Mouse (Mus musculus) embryonic facial prominence, embryonic 12.5 days (tissue): ENCODE measurements at regions not wholly inside any gene's neighbourhood (a gene's known extent, or its start where the extent isn't known, plus 50 kb on each side); places are given as distances from the start of the nearest gene placed in this dataset.

Experiments used
- ATAC-seq: fragments of 200-750 bp; cut with Nextera tagmentation; 2 replicates; pipeline ENCODE4 v1.8.0; 2017; ENCODE audit not compliant: insufficient number of reproducible peaks, insufficient read depth, low FRiP score, low TSS enrichment
- H3K27ac ChIP-seq: fragments of 300-500 bp; sonication (generic); 2 replicates; pipeline ENCODE4 v1.5.1; 2016; ENCODE audit warnings: mild to moderate bottlenecking
- H3K27me3 ChIP-seq: fragments of 300-500 bp; sonication (generic); 2 replicates; pipeline ENCODE4 v1.6.1; 2016; ENCODE audit warnings: mild to moderate bottlenecking, moderate library complexity
- H3K36me3 ChIP-seq: fragments of 300-500 bp; sonication (generic); 2 replicates; pipeline ENCODE4 v1.6.1; 2016; ENCODE audit warnings: mild to moderate bottlenecking
- H3K4me1 ChIP-seq: fragments of 300-500 bp; sonication (generic); 2 replicates; pipeline ENCODE4 v1.6.1; 2016
- H3K4me2 ChIP-seq: fragments of 300-500 bp; sonication (generic); replicated peaks from 2 replicates; pipeline ENCODE4 v1.6.1; 2016; ENCODE audit warnings: mild to moderate bottlenecking, moderate library complexity
- H3K4me3 ChIP-seq: fragments of 300-500 bp; sonication (generic); 2 replicates; pipeline ENCODE4 v1.5.1; 2016; ENCODE audit warnings: mild to moderate bottlenecking
- H3K9ac ChIP-seq: fragments of 300-500 bp; sonication (generic); 2 replicates; pipeline ENCODE4 v1.6.1; 2016; ENCODE audit warnings: mild to moderate bottlenecking, moderate library complexity
- H3K9me3 ChIP-seq: fragments of 300-500 bp; sonication (generic); 2 replicates; pipeline ENCODE4 v1.6.1; 2016; ENCODE audit warnings: mild to moderate bottlenecking, moderate library complexity
- WGBS: fragments of 180-500 bp; shearing (Covaris S2); methylation state at CpG from one replicate; pipeline ENCODE4 v1.1.7; 2016; 5-methylcytosine and 5-hydroxymethylcytosine counted together

- Histone ChIP-seq H3K9me3 (no peaks in the 10 kb centered on the region), H3K9ac (no peak overlapping the region), H3K4me1 (no peaks in the 10 kb centered on the region), H3K27ac (no peak overlapping the region), H3K4me3 (no peak overlapping the region), H3K4me2 (no peak overlapping the region), H3K36me3 (no peaks in the 10 kb centered on the region), H3K27me3 (no peaks in the 10 kb centered on the region)
- no peak for ATAC-seq
- WGBS = 55% methylated on average over 13 of the region's 13 CpGs
Measured at GRCm38 (mm10) chr10:24395999-24396784, 172.9 kb downstream of the Moxd1 start.

DNA sequence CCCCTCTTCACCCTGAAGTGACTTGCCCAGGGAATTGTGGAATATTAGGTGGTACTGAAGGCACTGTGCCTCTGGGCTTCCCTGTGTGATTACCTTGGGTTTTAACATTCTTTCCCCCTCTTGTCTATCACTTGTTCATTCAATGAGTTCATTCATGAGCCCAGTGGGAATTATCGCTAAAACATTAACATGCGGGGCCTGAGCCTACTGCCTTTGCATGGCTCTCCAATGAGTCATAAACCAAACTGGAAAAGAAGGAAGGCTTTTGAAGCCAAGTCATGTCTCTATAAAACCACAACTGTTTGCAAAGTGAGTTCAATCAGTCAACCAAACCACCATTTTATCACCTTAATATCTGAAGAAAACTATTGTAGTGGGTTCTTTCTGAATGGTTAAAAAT is 173.8 kb downstream of the Moxd1 start:
- Histone ChIP-seq H3K9me3 (no peaks in the 10 kb centered on the region), H3K4me1 (no peaks in the 10 kb centered on the region), H3K36me3 (no peaks in the 10 kb centered on the region), H3K4me2 (no peak overlapping the region), H3K27ac (no peak overlapping the region), H3K27me3 (no peaks in the 10 kb centered on the region), H3K9ac (no peak overlapping the region), H3K4me3 (no peak overlapping the region)
- ATAC-seq = no peak
- WGBS = 88% methylated on average over 2 of the region's 2 CpGs

GRCm38 (mm10) chr10:24404851-24405250 is 181.5 kb downstream of the Moxd1 start:
- Histone ChIP-seq H3K9me3 (no peaks in the 10 kb centered on the region), H3K4me3 (no peak overlapping the region), H3K27me3 (no peaks in the 10 kb centered on the region), H3K4me2 (no peak overlapping the region), H3K36me3 (no peaks in the 10 kb centered on the region), H3K9ac (no peak overlapping the region), H3K27ac (no peak overlapping the region), H3K4me1 (no peaks in the 10 kb centered on the region)
- WGBS = 69% methylated on average over 4 of the region's 4 CpGs
- ATAC-seq = no peak

GRCm38 (mm10) chr10:24406953-24407352 is 183.6 kb downstream of the Moxd1 start:
- Histone ChIP-seq H3K9ac (no peak overlapping the region), H3K4me2 (no peak overlapping the region), H3K36me3 (no peaks in the 10 kb centered on the region), H3K4me3 (no peak overlapping the region), H3K27me3 (no peaks in the 10 kb centered on the region), H3K4me1 (no peaks in the 10 kb centered on the region), H3K9me3 (no peaks in the 10 kb centered on the region), H3K27ac (no peak overlapping the region)
- WGBS = 74% methylated on average over 3 of the region's 3 CpGs
- no peak for ATAC-seq

DNA sequence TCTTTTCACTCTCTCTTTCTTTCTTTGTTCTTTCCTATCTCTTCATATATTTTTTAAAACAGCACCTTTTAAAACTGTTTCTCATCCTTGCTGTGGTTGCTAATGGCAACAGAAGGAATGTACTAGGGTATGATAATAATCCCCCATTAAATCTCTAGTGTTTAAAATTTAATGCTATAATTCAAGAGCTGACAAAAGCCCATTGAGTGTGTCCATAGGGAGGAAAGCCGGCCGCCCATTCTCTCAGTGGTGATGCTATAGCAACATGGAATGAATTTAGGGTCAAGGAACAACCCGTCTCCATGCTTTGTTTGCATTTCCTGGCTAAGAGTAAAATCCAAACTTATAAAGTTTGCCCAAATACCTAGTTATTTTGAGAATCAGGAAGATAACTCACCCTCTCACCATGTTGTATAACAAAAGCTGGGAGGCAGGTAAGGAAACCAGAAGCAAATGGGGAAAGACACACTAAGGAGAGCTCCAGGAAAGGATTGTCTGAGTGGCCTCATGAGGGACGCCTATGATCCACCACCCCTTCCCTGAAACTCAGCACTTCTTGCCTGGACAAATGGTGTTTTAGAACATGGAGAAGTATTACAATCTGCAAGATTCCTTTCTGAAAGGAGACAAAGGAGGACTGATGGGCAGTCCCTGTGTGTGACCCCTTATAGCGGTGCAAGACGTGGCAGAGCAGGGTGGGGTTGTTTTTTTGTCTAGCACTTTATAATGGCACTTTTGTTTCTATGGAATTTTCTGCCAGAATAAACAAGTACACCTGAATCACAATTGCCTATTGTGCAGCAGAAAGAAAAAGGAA is 184.3 kb downstream of the Moxd1 start:
- H3K4me1 ChIP-seq = no peaks in the 10 kb centered on the region
- H3K36me3 ChIP-seq = no peaks in the 10 kb centered on the region
- H3K27ac ChIP-seq = no peak overlapping the region
- H3K4me2 ChIP-seq = no peak overlapping the region
- 68% methylated on average over 6 of the region's 6 CpGs for WGBS
- H3K9ac ChIP-seq = no peak overlapping the region
- no peaks in the 10 kb centered on the region for H3K9me3 ChIP-seq
- no peak overlapping the region for H3K4me3 ChIP-seq
- ATAC-seq = no peak
- H3K27me3 ChIP-seq = no peaks in the 10 kb centered on the region

- 21% methylated on average over 1 of the region's 1 CpGs for WGBS
- no peak overlapping the region for H3K4me3 ChIP-seq
- no peaks in the 10 kb centered on the region for H3K27me3 ChIP-seq
- no peak overlapping the region for H3K4me2 ChIP-seq
- no peaks in the 10 kb centered on the region for H3K36me3 ChIP-seq
- H3K4me1 ChIP-seq = no peaks in the 10 kb centered on the region
- H3K9ac ChIP-seq = no peak overlapping the region
- no peaks in the 10 kb centered on the region for H3K9me3 ChIP-seq
- no peak for ATAC-seq
- no peak overlapping the region for H3K27ac ChIP-seq
Measured at GRCm38 (mm10) chr10:24409976-24410375, 185.3 kb upstream of the Ccn2 start.

DNA sequence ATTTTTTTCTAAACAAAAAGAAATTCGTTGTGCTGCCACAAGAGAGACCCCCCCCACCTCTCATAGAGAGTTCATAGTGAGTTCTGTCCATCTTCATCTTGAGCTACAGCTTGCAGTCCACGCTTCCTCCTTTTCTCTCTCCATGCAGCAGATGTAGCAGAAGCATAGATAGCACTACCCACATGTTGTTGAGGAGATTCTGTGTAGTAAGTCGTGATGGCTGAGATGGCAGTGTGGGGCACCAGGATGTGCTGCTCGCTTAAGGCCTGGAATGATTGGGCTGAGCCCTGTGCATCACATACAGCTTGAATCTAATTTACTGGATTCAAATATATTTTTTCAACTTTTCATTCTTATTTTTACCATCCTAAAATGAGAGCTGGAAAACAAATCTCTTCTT is 184.4 kb upstream of the Ccn2 start:
- no peak for ATAC-seq
- Histone ChIP-seq H3K27ac (no peak overlapping the region), H3K9ac (no peak overlapping the region), H3K36me3 (no peaks in the 10 kb centered on the region), H3K4me2 (no peak overlapping the region), H3K9me3 (no peaks in the 10 kb centered on the region), H3K4me3 (no peak overlapping the region), H3K27me3 (no peaks in the 10 kb centered on the region), H3K4me1 (no peaks in the 10 kb centered on the region)
- WGBS = 83% methylated on average over 4 of the region's 4 CpGs

- Histone ChIP-seq H3K4me1 (no peaks in the 10 kb centered on the region), H3K27me3 (no peaks in the 10 kb centered on the region), H3K36me3 (no peaks in the 10 kb centered on the region), H3K4me3 (no peak overlapping the region), H3K27ac (no peak overlapping the region), H3K9me3 (no peaks in the 10 kb centered on the region), H3K4me2 (no peak overlapping the region), H3K9ac (no peak overlapping the region)
- ATAC-seq = no peak
- WGBS = 79% methylated on average over 4 of the region's 4 CpGs
Measured at GRCm38 (mm10) chr10:24422498-24423160, 172.6 kb upstream of the Ccn2 start.

DNA sequence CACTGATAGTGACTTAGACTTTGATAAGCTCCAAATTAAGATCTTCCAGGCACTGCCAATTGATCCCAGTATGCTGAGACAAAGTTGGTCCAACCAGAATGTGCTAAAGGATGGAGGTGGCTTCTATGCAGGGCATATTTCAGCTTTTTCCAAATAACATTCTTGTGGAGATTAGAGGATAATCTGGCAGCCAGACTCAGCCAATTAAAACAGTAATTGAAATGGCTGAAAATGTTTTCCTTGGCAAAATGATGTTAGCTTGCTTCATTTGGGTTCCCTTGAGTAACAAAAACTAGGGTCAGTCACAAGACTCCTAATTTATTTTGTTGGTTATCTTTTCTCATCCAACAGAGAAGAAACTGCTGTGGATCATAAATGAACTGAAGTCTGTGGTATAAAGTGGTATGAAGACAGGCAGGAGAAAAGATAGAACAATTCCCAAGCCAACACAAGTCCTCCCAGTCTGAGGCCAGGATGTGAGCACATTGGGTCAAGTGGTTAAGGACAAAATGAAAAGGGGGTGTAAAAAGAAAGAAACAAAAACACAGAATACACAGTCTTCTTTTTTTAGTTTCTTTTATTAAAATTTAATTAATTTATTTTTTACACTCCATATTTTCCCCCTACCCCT is 161.4 kb upstream of the Ccn2 start:
- Histone ChIP-seq H3K36me3 (no peaks in the 10 kb centered on the region), H3K9ac (no peak overlapping the region), H3K4me3 (no peak overlapping the region), H3K4me1 (no peaks in the 10 kb centered on the region), H3K27ac (no peak overlapping the region), H3K9me3 (no peaks in the 10 kb centered on the region), H3K27me3 (no peaks in the 10 kb centered on the region), H3K4me2 (no peak overlapping the region)
- ATAC-seq = no peak

DNA sequence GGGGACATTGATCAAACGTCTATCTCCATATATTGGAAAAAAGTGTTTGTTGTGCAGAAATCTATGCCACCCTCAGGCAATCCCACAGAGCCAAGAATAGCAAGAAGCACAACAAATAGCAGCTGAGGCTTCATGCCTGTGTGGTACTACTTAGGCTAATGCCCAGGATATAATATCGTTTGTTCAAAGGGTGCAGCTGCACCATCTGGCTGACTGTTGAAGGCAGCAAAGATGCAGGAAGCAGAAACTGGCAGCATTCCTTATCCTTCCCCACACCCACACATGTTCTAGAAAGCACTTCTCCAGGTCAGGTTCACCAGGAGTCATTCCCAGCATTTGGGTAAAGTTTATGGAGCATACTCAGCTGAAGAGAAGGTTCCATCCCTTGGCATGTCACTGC is 158.1 kb upstream of the Ccn2 start:
- H3K27ac ChIP-seq = no peak overlapping the region
- no peaks in the 10 kb centered on the region for H3K36me3 ChIP-seq
- no peaks in the 10 kb centered on the region for H3K9me3 ChIP-seq
- WGBS = 59% methylated on average over 2 of the region's 2 CpGs
- H3K4me1 ChIP-seq = no peaks in the 10 kb centered on the region
- H3K4me3 ChIP-seq = no peak overlapping the region
- H3K9ac ChIP-seq = no peak overlapping the region
- H3K4me2 ChIP-seq = no peak overlapping the region
- no peak for ATAC-seq
- H3K27me3 ChIP-seq = no peaks in the 10 kb centered on the region

DNA sequence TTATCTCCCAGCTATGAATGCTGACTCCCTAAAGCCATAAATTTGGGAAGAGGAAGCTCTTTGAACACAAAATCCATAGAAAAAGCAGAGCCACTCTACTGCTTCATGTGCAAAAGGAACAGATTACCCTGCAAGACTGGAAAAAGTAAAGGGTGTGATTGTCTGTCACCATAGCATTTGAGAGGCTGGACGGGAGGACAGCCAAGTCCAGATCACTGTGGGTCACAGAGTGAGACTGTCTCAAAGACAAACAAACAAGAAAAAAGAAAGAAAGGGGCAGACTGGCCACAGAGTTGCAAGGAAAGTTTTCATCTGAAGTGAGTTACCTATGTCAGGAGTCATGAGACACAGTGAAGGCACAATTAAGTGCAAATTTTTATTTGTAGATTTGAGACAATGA is 150.7 kb upstream of the Ccn2 start:
- no peaks in the 10 kb centered on the region for H3K27me3 ChIP-seq
- H3K36me3 ChIP-seq = no peaks in the 10 kb centered on the region
- no peak for ATAC-seq
- H3K9me3 ChIP-seq = no peaks in the 10 kb centered on the region
- H3K4me3 ChIP-seq = no peak overlapping the region
- WGBS = 44% methylated on average over 1 of the region's 1 CpGs
- no peaks in the 10 kb centered on the region for H3K4me1 ChIP-seq
- no peak overlapping the region for H3K9ac ChIP-seq
- no peak overlapping the region for H3K4me2 ChIP-seq
- no peak overlapping the region for H3K27ac ChIP-seq
